Mouse (Mus musculus): ENCODE measurements around the gene Ahctf1. TPM values are rescaled to one million over a fixed set of nuclear protein-coding genes. Genes with fewer than 3 reads are reported as not detected.
"Not testable (repeated sequence)": the region's sequence is repeated elsewhere in the genome, so short reads cannot be mapped to it uniquely, and the experiment has no call there.

Gene Ahctf1
- total RNA-seq (2021), result 10 to 100 TPM; 24.6 to 34.1 TPM
- long read RNA-seq, partial matches to known transcripts, result 0 of 5 reads
- long read RNA-seq, other reads (novel, unspliced or antisense), result 4 of 5 reads

GRCm38 (mm10) chr1:179803513-179804139 is at the start of gene Ahctf1:
Ahctf1 (minus strand) TSS chr1:179803680.
- DNase-seq (ENCODE audit: low spot score in 2 of 2), result peak; percentile 98 to 99

GRCm38 (mm10) chr1:179847759-179848389 is 44.4 kb upstream of the Ahctf1 start:
- peak; percentile 89 to 92 for DNase-seq (ENCODE audit: low spot score in 2 of 2)

- no peak for DNase-seq (ENCODE audit: low spot score in 2 of 2)
These were observed 43.7 kb upstream of the Ahctf1 start for GRCm38 (mm10) chr1:179847173-179847572.

GRCm38 (mm10) chr1:179845832-179846499 is 42.5 kb upstream of the Ahctf1 start:
- DNase-seq (ENCODE audit: low spot score in 2 of 2), result no peak

GRCm38 (mm10) chr1:179844894-179845293 is 41.4 kb upstream of the Ahctf1 start:
- DNase-seq (ENCODE audit: low spot score in 2 of 2), result peak; percentile 52 to 67

GRCm38 (mm10) chr1:179843981-179844380 is 40.5 kb upstream of the Ahctf1 start:
- no peak for DNase-seq (ENCODE audit: low spot score in 2 of 2)

GRCm38 (mm10) chr1:179842568-179842967 is 39.1 kb upstream of the Ahctf1 start:
- DNase-seq (ENCODE audit: low spot score in 2 of 2), result no peak

GRCm38 (mm10) chr1:179836426-179837404 is 33.2 kb upstream of the Ahctf1 start:
- DNase-seq (ENCODE audit: low spot score in 2 of 2), result no peak

GRCm38 (mm10) chr1:179835753-179836425 is 32.4 kb upstream of the Ahctf1 start:
- no peak for DNase-seq (ENCODE audit: low spot score in 2 of 2)

GRCm38 (mm10) chr1:179833596-179833995 is 30.1 kb upstream of the Ahctf1 start:
- DNase-seq (ENCODE audit: low spot score in 2 of 2), result no peak

GRCm38 (mm10) chr1:179832710-179833240 is 29.3 kb upstream of the Ahctf1 start:
- no peak for DNase-seq (ENCODE audit: low spot score in 2 of 2)

- no peak for DNase-seq (ENCODE audit: low spot score in 2 of 2)
These were observed 25.4 kb upstream of the Ahctf1 start for GRCm38 (mm10) chr1:179828900-179829299.

GRCm38 (mm10) chr1:179828051-179828450 is 24.6 kb upstream of the Ahctf1 start:
- no peak for DNase-seq (ENCODE audit: low spot score in 2 of 2)

- DNase-seq (ENCODE audit: low spot score in 2 of 2), result no peak
These were observed 21.1 kb upstream of the Ahctf1 start for GRCm38 (mm10) chr1:179824549-179824948.

- not testable (repeated sequence) for DNase-seq (ENCODE audit: low spot score in 2 of 2)
These were observed 15.2 kb upstream of the Ahctf1 start for GRCm38 (mm10) chr1:179818490-179819278.

GRCm38 (mm10) chr1:179814616-179815015 is 11.1 kb upstream of the Ahctf1 start:
- DNase-seq (ENCODE audit: low spot score in 2 of 2), result no peak

- no peak for DNase-seq (ENCODE audit: low spot score in 2 of 2)
These were observed 9.9 kb upstream of the Ahctf1 start for GRCm38 (mm10) chr1:179813385-179813784.

- DNase-seq (ENCODE audit: low spot score in 2 of 2), result no peak
These were observed 4.8 kb upstream of the Ahctf1 start for GRCm38 (mm10) chr1:179808300-179808699.

- DNase-seq (ENCODE audit: low spot score in 2 of 2), result no peak
These were observed 4.0 kb upstream of the Ahctf1 start for GRCm38 (mm10) chr1:179807468-179807867.

Data from layer of hippocampus, postnatal 10 days (tissue).